Mouse (Mus musculus) liver, embryonic 16.5 days (tissue): ENCODE measurements around the gene Zc3h12a. TPM values are rescaled to one million over a fixed set of nuclear protein-coding genes. Genes with fewer than 3 reads are reported as not detected.

Experiments
- ATAC-seq: fragments of 200-750 bp; cut with Nextera tagmentation; 2 replicates; pipeline ENCODE4 v1.8.0; 2017; ENCODE audit warnings: low read depth, mild to moderate bottlenecking, moderate number of reproducible peaks, moderate library complexity
- H3K27ac ChIP-seq: fragments of 300-500 bp; sonication (generic); 2 replicates; pipeline ENCODE4 v1.5.1; 2014; ENCODE audit warnings: mild to moderate bottlenecking, low read length
- H3K27me3 ChIP-seq: fragments of 300-500 bp; sonication (generic); 2 replicates; pipeline ENCODE4 v1.6.1; 2014; ENCODE audit warnings: low read depth, low read length, mixed read lengths; ENCODE audit not compliant: control insufficient read depth, insufficient read depth
- H3K36me3 ChIP-seq: fragments of 300-500 bp; sonication (generic); 2 replicates; pipeline ENCODE4 v1.6.1; 2014; ENCODE audit warnings: mild to moderate bottlenecking; ENCODE audit not compliant: control insufficient read depth, insufficient read depth
- H3K4me1 ChIP-seq: fragments of 300-500 bp; sonication (generic); 2 replicates; pipeline ENCODE4 v1.6.1; 2014; ENCODE audit warnings: low read depth, low read length, mixed read lengths; ENCODE audit not compliant: control insufficient read depth
- H3K4me2 ChIP-seq: fragments of 300-500 bp; sonication (generic); 2 replicates; pipeline ENCODE4 v1.6.1; 2014; ENCODE audit warnings: low read depth, low read length, mixed read lengths
- H3K4me3 ChIP-seq: fragments of 300-500 bp; sonication (generic); 2 replicates; pipeline ENCODE4 v1.5.1; 2014; ENCODE audit warnings: low read depth, mild to moderate bottlenecking, low read length
- H3K9ac ChIP-seq: fragments of 300-500 bp; sonication (generic); 2 replicates; pipeline ENCODE4 v1.6.1; 2014; ENCODE audit warnings: low read depth, low read length
- H3K9me3 ChIP-seq: fragments of 300-500 bp; sonication (generic); replicated peaks from 2 replicates; pipeline ENCODE4 v1.6.1; 2016; ENCODE audit warnings: low read length; ENCODE audit not compliant: control insufficient read depth
- WGBS: fragments of 180-500 bp; shearing (Covaris S2); extraction: QIAGEN DNeasy Blood & Tissue Kit; methylation state at CpG from one replicate; pipeline ENCODE4 v1.1.7; 2014; ENCODE audit not compliant: insufficient replicate concordance; 5-methylcytosine and 5-hydroxymethylcytosine counted together
- polyA plus RNA-seq: library from polyadenylated mRNA; unstranded; fragments of >200 nt; fragmentation: Nextera tagmentation; extraction: Ambion mirVana; gene quantifications from 2 replicates; pipeline ENCODE4 v1.2.1, GENCODE M21; 2015

Zc3h12a gene
- polyA plus RNA-seq, 1 experiment from 2014 or later, result 0.52 TPM

DNA sequence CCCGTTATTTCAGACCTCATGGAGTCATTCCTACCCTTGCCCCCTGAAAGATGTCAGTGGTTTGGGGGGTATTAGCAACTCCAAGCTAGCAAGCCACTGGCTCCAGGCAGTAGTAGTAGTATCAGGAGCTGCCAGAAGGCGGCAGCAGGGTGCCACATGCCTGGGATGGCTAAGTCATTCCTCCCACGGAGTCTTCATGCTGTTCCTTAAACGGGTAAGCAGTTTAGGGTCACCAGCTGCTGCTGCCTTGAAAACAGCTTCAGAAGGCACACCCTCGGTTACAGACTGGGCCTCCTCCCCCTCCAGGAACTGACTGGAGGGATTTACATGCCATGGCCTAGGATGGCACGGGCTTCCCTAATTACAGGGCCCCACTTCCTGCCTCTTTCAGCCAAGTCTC lies 13.0 kb downstream of the Zc3h12a start:
- WGBS, result 3% methylated on average over 6 of the region's 6 CpGs
- Histone ChIP-seq H3K9me3 (no peaks in the 10 kb centered on the region), H3K36me3 (peaks cover 5% of the 10 kb centered on the region; the same call in 1 of the 2 replicates), H3K27ac (peak overlapping the region; percentile 10; the same call in 1 of the 2 replicates), H3K4me2 (no peak overlapping the region), H3K9ac (no peak overlapping the region), H3K4me3 (no peak overlapping the region), H3K27me3 (no peaks in the 10 kb centered on the region), H3K4me1 (peaks cover 9% of the 10 kb centered on the region)
- no peak for ATAC-seq

DNA sequence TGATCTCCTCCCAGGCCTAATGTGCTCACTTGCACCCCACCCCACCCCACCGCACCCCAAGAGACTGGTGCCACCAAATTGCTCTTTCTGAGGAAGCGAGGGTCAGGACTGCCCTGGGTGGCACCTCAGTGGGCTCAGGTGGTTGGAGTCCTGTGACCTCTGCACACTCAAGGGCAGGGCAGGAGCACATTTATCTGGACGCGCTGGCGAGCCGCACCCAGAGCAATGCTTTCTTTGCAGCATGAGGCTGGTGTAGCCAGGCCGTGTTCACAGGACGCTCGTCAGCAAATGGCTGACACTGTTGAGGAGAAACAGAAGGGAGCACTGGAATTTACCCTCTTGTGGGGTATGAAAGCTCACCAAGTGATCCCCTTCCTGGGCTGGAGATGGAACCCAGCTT lies 22.3 kb downstream of the Zc3h12a start:
- WGBS, result 83% methylated on average over 9 of the region's 9 CpGs
- Histone ChIP-seq H3K9me3 (no peaks in the 10 kb centered on the region), H3K9ac (no peak overlapping the region), H3K36me3 (peaks cover 7% of the 10 kb centered on the region), H3K27me3 (no peaks in the 10 kb centered on the region), H3K4me3 (no peak overlapping the region), H3K27ac (no peak overlapping the region), H3K4me2 (no peak overlapping the region), H3K4me1 (no peaks in the 10 kb centered on the region)
- no peak for ATAC-seq

DNA sequence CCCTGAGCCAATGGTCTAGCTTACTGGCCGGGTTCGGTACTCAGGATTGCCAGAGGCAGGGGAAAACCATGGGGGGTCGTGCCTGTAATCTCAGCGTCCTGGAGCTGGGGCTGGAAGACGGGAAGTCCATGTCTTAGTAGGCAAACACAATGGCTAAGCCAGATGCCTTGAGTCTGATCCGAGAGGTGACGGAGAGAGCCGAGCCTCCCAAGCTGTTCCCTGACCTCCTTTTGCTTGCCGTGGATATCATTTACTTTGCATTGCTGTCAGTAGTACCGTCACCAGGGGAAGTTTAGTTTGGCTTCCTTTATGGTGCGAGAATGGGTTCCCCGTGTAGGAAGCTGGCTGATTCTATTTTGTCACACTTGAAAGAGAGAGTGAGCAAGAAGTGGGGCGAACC lies 26.3 kb downstream of the Zc3h12a start:
- no peak overlapping the region for H3K27ac ChIP-seq
- no peak overlapping the region for H3K9ac ChIP-seq
- H3K27me3 ChIP-seq, result no peaks in the 10 kb centered on the region
- no peaks in the 10 kb centered on the region for H3K9me3 ChIP-seq
- no peak overlapping the region for H3K4me3 ChIP-seq
- no peak overlapping the region for H3K4me2 ChIP-seq
- H3K4me1 ChIP-seq, result no peaks in the 10 kb centered on the region
- H3K36me3 ChIP-seq, result peaks cover 4% of the 10 kb centered on the region
- 81% methylated on average over 13 of the region's 13 CpGs for WGBS
- ATAC-seq, result no peak

GRCm38 (mm10) chr4:125099458-125099857 lies 28.2 kb downstream of the Zc3h12a start:
- WGBS, result 8% methylated on average over 8 of the region's 8 CpGs

DNA sequence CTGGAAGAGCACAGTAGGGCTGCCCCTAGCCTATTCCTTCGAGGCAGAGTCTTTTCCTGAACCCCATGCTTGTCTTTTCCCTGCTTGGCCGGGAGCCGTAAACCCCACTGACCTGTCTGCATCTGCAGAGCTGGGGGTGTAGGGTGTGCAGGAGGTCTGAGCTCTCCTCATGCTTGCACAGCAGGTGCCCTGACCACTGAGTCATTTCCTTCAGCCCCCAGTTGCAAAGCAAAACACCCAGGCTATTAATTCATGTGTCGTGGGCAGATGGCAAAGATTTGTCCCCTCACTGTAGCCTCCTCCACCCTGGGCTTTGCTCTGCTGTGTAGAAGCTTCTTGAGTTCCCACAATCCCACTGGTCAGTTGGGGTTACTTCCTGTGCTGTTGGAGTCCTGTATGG lies 30.2 kb downstream of the Zc3h12a start:
- H3K9ac ChIP-seq, result no peak overlapping the region
- 71% methylated on average over 4 of the region's 4 CpGs for WGBS
- no peaks in the 10 kb centered on the region for H3K4me1 ChIP-seq
- H3K27ac ChIP-seq, result no peak overlapping the region
- no peak for ATAC-seq
- H3K36me3 ChIP-seq, result no peaks in the 10 kb centered on the region
- H3K4me3 ChIP-seq, result no peak overlapping the region
- no peak overlapping the region for H3K4me2 ChIP-seq
- no peaks in the 10 kb centered on the region for H3K27me3 ChIP-seq
- no peaks in the 10 kb centered on the region for H3K9me3 ChIP-seq

More at GRCm38 (mm10) chr4:125099458-125099857, 28.2 kb downstream of the Zc3h12a start:
- Histone ChIP-seq H3K27ac (no peak overlapping the region), H3K4me3 (no peak overlapping the region), H3K9ac (no peak overlapping the region), H3K4me1 (no peaks in the 10 kb centered on the region), H3K36me3 (peaks cover 4% of the 10 kb centered on the region), H3K4me2 (no peak overlapping the region), H3K9me3 (no peaks in the 10 kb centered on the region), H3K27me3 (no peaks in the 10 kb centered on the region)
- ATAC-seq, result peak; percentile 55; the same call in 1 of the 2 replicates

DNA sequence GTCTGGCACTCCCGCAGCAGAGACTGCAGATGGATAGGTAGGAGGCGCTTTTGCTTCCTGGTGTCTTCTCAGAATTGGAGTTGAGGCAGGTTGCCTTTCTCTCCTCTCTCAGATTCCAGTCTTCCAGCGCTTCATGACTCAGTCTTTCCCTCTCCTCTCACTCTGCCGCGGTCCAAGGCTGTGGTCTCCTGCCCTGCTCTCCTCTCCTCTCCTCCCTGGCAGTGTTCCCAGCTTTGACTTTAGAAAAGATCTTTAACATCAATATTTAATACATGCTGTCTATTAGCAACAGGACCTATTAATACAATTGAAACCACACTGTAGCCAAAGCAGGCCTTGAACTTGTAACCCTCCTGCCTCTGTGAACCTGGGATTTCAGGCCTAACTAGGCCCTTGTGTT lies 31.6 kb downstream of the Zc3h12a start:
- no peak overlapping the region for H3K27ac ChIP-seq
- H3K4me1 ChIP-seq, result no peaks in the 10 kb centered on the region
- H3K27me3 ChIP-seq, result no peaks in the 10 kb centered on the region
- H3K9ac ChIP-seq, result no peak overlapping the region
- no peak overlapping the region for H3K4me2 ChIP-seq
- WGBS, result 89% methylated on average over 5 of the region's 5 CpGs
- H3K36me3 ChIP-seq, result peaks cover 6% of the 10 kb centered on the region
- H3K4me3 ChIP-seq, result no peak overlapping the region
- no peaks in the 10 kb centered on the region for H3K9me3 ChIP-seq
- no peak for ATAC-seq

- Histone ChIP-seq H3K4me3 (no peak overlapping the region), H3K9ac (no peak overlapping the region), H3K36me3 (peaks cover 16% of the 10 kb centered on the region), H3K9me3 (no peaks in the 10 kb centered on the region), H3K27me3 (no peaks in the 10 kb centered on the region), H3K27ac (no peak overlapping the region), H3K4me2 (no peak overlapping the region), H3K4me1 (no peaks in the 10 kb centered on the region)
- no peak for ATAC-seq
- 78% methylated on average over 5 of the region's 5 CpGs for WGBS
Measured at GRCm38 (mm10) chr4:125093031-125093430, 34.6 kb downstream of the Zc3h12a start.

DNA sequence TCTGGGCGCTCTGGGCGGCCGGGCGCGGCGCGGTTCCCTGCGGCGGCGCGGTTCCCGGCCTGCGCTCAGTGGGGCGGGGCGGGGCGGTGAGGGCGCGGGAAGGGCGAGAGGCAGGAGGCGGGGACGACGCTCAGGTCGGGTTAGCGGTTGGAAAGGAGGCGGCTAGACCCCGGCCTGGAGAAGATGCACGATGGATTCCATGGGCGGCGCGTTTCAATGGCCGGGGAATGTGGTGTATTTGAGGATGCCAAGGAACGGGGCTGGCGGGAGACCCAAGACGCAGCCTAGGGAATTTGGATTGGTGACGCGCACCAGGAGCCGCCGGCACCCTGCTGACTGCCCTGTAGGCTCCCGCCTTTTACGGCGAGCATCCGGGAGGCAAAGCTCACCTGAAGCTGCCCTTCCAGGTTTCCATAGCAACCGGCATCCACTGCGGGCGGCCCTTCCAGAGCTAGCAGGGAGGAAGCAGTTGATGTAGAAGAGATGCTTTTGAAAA lies 42.2 kb downstream of the Zc3h12a start:
- Histone ChIP-seq H3K4me3 (peak overlapping the region; percentile 88), H3K9ac (peak overlapping the region; percentile 94), H3K36me3 (peaks cover 4% of the 10 kb centered on the region), H3K27me3 (no peaks in the 10 kb centered on the region), H3K27ac (peak overlapping the region; percentile 94), H3K9me3 (no peaks in the 10 kb centered on the region), H3K4me1 (peaks cover 18% of the 10 kb centered on the region), H3K4me2 (peak overlapping the region; percentile 79)
- WGBS, result under 1% methylated on average over 37 of the region's 45 CpGs
- ATAC-seq, result peak; percentile 95

- Histone ChIP-seq H3K9me3 (no peaks in the 10 kb centered on the region), H3K4me3 (peak within 1 kb of the TSS; percentile 88), H3K27ac (peak within 1 kb of the TSS; percentile 94), H3K4me2 (peak within 1 kb of the TSS; percentile 79), H3K27me3 (no peaks in the 10 kb centered on the region), H3K9ac (peak within 1 kb of the TSS; percentile 94), H3K36me3 (no peaks in the 10 kb centered on the region; the same call in 1 of the 2 replicates), H3K4me1 (peaks cover 18% of the 10 kb centered on the region)
- under 1% methylated on average over 62 of the region's 63 CpGs for WGBS
- ATAC-seq, result peak; percentile 91
Measured at GRCm38 (mm10) chr4:125084403-125085345, 43.0 kb downstream of the Zc3h12a start, which contains the start of gene Meaf6. Meaf6 (plus strand) TSS chr4:125085134.
